Mouse (Mus musculus): ENCODE measurements at regions not wholly inside any gene's neighbourhood (a gene's known extent, or its start where the extent isn't known, plus 50 kb on each side); places are given as distances from the start of the nearest gene placed in this dataset.

GRCm38 (mm10) chr3:114279653-114280052, 249.3 kb downstream of the Col11a1 start:
- no peak for DNase-seq (ENCODE audit: low spot score in 2 of 2)

GRCm38 (mm10) chr3:114319444-114319843, 289.1 kb downstream of the Col11a1 start:
- DNase-seq (ENCODE audit: low spot score in 2 of 2): no peak

GRCm38 (mm10) chr3:114334334-114334733, 304.0 kb downstream of the Col11a1 start:
- peak in 1 of 2 experiments; percentile 5 for DNase-seq (ENCODE audit: low spot score in 2 of 2)

- no peak for DNase-seq (ENCODE audit: low spot score in 2 of 2)
These were observed 313.4 kb downstream of the Col11a1 start for GRCm38 (mm10) chr3:114343714-114344113.

- DNase-seq (ENCODE audit: low spot score in 2 of 2): no peak
These were observed 349.7 kb downstream of the Col11a1 start for GRCm38 (mm10) chr3:114380044-114380443.

GRCm38 (mm10) chr3:114403467-114403866, 373.1 kb downstream of the Col11a1 start:
- no peak for DNase-seq (ENCODE audit: low spot score in 2 of 2)

Measured in frontal cortex, postnatal 36 days (tissue).